Mouse (Mus musculus) urinary bladder, postnatal 14 days (tissue): ENCODE data around the gene Defa25.
"Not testable (repeated sequence)": the region's sequence is repeated elsewhere in the genome, so short reads cannot be mapped to it uniquely, and the experiment has no call there.

Experiments
- DNase-seq: peaks from one replicate; pipeline ENCODE4 v3.0.0; 2021; ENCODE audit warnings: low spot score

The Defa25 gene

DNA sequence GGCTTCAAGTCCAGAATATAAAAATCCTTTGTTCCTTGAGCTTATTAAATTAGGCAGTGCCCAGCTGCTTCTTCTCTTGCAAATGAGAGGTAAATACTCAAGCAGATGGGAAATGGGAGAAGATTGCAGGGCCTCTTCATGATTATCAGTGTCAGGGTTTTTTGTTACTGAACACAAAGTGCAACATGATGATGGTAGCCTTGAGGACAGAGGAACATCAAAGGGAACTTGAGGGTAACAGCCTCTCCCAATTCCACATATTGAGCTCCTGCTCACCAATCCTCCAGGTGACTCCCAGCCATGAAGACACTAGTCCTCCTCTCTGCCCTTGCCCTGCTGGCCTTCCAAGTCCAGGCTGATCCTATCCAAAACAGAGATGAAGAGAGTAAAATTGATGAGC is at the start of gene Defa25:
Gene Defa25, plus strand, starts transcription at position 301 of the 400 bp plus-strand sequence.
- not testable (repeated sequence) for DNase-seq

DNA sequence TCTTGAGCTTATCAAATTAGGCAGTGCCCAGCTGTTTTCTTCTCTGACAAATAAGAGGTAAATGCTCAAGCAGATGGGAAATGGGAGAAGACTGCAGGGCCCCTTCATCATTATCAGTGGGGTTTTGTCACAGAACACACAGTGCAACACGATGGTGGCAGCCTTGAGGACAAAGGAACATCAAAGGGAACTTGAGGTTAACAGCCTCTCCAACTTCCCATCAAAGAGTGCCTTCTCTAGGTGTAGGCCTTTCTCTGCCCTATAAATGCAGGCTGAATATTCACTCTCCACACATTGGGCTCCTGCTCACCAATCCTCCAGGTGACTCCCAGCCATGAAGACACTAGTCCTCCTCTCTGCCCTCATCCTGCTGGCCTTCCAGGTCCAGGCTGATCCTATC is 29.5 kb upstream of the Defa25 start, which contains the start of gene Defa23:
Gene Defa23, plus strand, starts transcription at position 301 of the 400 bp plus-strand sequence.
- not testable (repeated sequence) for DNase-seq

DNA sequence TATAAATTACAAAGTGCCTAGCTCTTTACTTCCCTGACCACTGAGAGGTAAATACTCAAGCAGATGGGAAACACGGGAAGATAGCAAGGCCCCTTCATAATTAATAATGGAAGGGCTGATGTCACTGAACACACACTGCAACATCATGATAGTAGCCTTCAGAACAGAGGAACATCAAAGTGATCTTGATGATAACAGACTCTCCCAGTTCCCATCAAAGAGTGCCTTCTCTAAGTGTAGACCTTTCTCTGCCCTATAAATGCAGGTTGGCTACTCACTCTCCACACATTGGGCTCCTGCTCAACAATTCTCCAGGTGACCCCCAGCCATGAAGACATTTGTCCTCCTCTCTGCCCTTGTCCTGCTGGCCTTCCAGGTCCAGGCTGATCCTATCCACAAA is 19.5 kb upstream of the Defa25 start, which contains the start of gene Defa35:
Gene Defa35, plus strand, starts transcription at position 301 of the 400 bp plus-strand sequence.
- DNase-seq = not testable (repeated sequence)

DNA sequence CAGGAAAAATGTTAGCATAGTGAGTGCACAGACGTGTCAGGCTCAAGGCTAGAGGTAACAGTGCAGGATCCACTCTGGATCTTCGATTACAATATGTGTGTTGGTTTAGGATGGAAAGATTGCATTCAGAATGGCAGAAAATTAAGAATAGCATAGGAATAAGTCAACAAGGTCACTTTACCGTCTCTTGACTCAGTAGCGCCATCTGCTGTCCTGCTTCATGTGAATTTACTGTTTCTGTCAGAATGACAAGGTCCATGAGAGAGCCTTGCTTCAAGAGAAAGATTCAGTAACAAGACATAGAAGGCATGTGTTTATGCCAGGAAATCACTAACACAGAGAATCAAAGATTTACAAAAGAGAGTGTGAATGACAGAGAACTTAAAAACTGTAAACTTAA is 8.9 kb downstream of the Defa25 start:
- peak; percentile 12 for DNase-seq

DNA sequence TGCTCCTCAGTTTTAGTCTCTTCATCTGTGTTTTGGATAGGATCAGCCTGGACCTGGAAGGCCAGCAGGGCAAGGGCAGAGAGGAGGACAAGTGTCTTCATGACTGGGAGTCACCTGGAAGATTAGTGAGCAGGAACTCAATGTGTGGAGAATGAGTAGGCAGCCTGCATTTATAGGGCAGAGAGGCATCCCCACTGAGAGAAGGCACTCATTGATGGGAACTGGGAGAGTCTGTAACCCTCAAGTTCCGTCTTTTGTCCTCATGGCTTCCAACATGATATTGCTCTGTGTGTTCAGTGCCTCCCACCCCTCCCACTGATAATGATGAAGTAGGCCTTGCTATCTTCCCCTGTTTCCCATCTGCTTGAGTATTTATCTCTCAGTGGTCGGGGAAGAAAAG is 11.7 kb downstream of the Defa25 start, which contains the start of gene Gm14851:
Gene Gm14851, minus strand, starts transcription at position 101 of the 400 bp plus-strand sequence.
- not testable (repeated sequence) for DNase-seq

DNA sequence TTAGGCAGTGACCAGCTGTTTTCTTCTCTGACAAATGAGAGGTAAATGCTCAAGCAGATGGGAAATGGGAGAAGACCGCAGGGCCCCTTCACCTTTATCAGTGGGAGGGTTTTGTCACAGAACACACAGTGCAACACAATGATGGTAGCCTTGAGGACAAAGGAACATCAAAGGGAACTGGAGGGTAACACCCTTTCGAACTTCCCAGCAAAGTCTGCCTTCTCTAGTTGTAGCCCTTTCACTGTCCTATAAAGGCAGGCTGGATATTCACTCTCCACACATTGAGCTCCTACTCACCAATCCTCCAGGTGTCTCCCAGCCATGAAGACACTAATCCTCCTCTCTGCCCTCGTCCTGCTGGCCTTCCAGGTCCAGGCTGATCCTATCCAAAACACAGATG is 50.1 kb downstream of the Defa25 start, which contains the start of gene Defa30:
Gene Defa30, plus strand, starts transcription at position 301 of the 400 bp plus-strand sequence.
- DNase-seq = not testable (repeated sequence)
